Mouse (Mus musculus): ENCODE measurements around the gene Acox1. TPM values are rescaled to one million over a fixed set of nuclear protein-coding genes. Genes with fewer than 3 reads are reported as not detected.

The Acox1 gene
- total and polyA plus RNA-seq, 3 experiments, result 16.1 to 16.8 TPM; not detected in 1

GRCm38 (mm10) chr11:116212847-116213246 is 14.0 kb upstream of the Acox1 start:
- no peak for TF ChIP-seq ZC3H11A (IDR thresholded peaks at IDR 0.05; ENCODE audit: low read depth, low read length)
- TF ChIP-seq MXI1 (IDR thresholded peaks at IDR 0.05; ENCODE audit: low read depth, low read length), result no peak
- no peak for TF ChIP-seq MAX (IDR thresholded peaks at IDR 0.05; ENCODE audit: low read length)

GRCm38 (mm10) chr11:116210696-116211095 is 11.9 kb upstream of the Acox1 start:
- no peak for DNase-seq (ENCODE audit: low read depth, low spot score)
- TF ChIP-seq UBTF (IDR thresholded peaks at IDR 0.05; ENCODE audit: borderline replicate concordance, insufficient read depth, low read depth, low read length) (no peak), HCFC1 (IDR thresholded peaks at IDR 0.05; ENCODE audit: low read depth, low read length) (no peak), GATA1 (IDR thresholded peaks at IDR 0.05; ENCODE audit: low read depth, low read length) (no peak), MAZ (IDR thresholded peaks at IDR 0.05; ENCODE audit: low read depth, low read length) (no peak), SMC3 (IDR thresholded peaks at IDR 0.05; ENCODE audit: low read depth, low read length) (no peak), MXI1 (IDR thresholded peaks at IDR 0.05; ENCODE audit: low read depth, low read length) (no peak), BHLHE40 (IDR thresholded peaks at IDR 0.05; ENCODE audit: borderline replicate concordance, low read depth, low read length) (no peak), ELF1 (IDR thresholded peaks at IDR 0.05; ENCODE audit: low read depth, low read length) (no peak), KAT2A (conservative IDR thresholded peaks at IDR 0.05; ENCODE audit: low read depth, low read length) (no peak), ETS1 (IDR thresholded peaks at IDR 0.05; ENCODE audit: low read depth, low read length) (no peak), USF1 (IDR thresholded peaks at IDR 0.05; ENCODE audit: low read depth, low read length) (no peak), MYC (IDR thresholded peaks at IDR 0.05; ENCODE audit: low read depth, low read length) (no peak)
- Histone ChIP-seq H3K79me2 (ENCODE audit: control insufficient read depth, insufficient read depth, low read length, poor library complexity) (no peaks in the 10 kb centered on the region), H3K9ac (ENCODE audit: control insufficient read depth, low read depth, low read length, poor library complexity, severe bottlenecking) (no peak overlapping the region), H3K36me3 (ENCODE audit: control insufficient read depth in 1 of 2, insufficient read depth in 2 of 2, low read length in 2 of 2) (no peaks in the 10 kb centered on the region), H3K9me3 (replicated peaks; ENCODE audit: insufficient read depth, low read length) (no peaks in the 10 kb centered on the region), H3K4me3 (ENCODE audit: control insufficient read depth in 1 of 2, insufficient read depth in 1 of 2, low read depth in 2 of 2, low read length in 2 of 2) (no peak overlapping the region), H3K27me3 (ENCODE audit: control insufficient read depth in 1 of 2, insufficient read depth in 2 of 2, low read length in 2 of 2) (no peaks in the 10 kb centered on the region), H3K4me1 (ENCODE audit: control insufficient read depth in 1 of 2, insufficient read depth in 2 of 2, low read length in 2 of 2) (peaks cover 0 to 3% of the 10 kb centered on the region in 2 experiments; a peak in 1 of 4 replicates), H3K27ac (ENCODE audit: control insufficient read depth, low read depth, low read length) (no peak overlapping the region)

More at GRCm38 (mm10) chr11:116212847-116213246, 14.0 kb upstream of the Acox1 start:
- Histone ChIP-seq H3K4me1 (ENCODE audit: control insufficient read depth in 1 of 2, insufficient read depth in 2 of 2, low read length in 2 of 2) (no peaks in the 10 kb centered on the region), H3K79me2 (ENCODE audit: control insufficient read depth, insufficient read depth, low read length, poor library complexity) (no peaks in the 10 kb centered on the region), H3K9ac (ENCODE audit: control insufficient read depth, low read depth, low read length, poor library complexity, severe bottlenecking) (no peak overlapping the region), H3K9me3 (replicated peaks; ENCODE audit: insufficient read depth, low read length) (no peaks in the 10 kb centered on the region), H3K36me3 (ENCODE audit: control insufficient read depth in 1 of 2, insufficient read depth in 2 of 2, low read length in 2 of 2) (no peaks in the 10 kb centered on the region), H3K27me3 (ENCODE audit: control insufficient read depth in 1 of 2, insufficient read depth in 2 of 2, low read length in 2 of 2) (no peaks in the 10 kb centered on the region), H3K4me3 (ENCODE audit: control insufficient read depth in 1 of 2, insufficient read depth in 1 of 2, low read depth in 2 of 2, low read length in 2 of 2) (no peak overlapping the region), H3K27ac (ENCODE audit: control insufficient read depth, low read depth, low read length) (no peak overlapping the region)
- no peak for DNase-seq (ENCODE audit: low read depth, low spot score)

- Histone ChIP-seq H3K4me1 (ENCODE audit: control insufficient read depth in 1 of 2, insufficient read depth in 2 of 2, low read length in 2 of 2) (peaks cover 0 to 3% of the 10 kb centered on the region in 2 experiments; a peak in 1 of 4 replicates), H3K79me2 (ENCODE audit: control insufficient read depth, insufficient read depth, low read length, poor library complexity) (no peaks in the 10 kb centered on the region), H3K9me3 (replicated peaks; ENCODE audit: insufficient read depth, low read length) (no peaks in the 10 kb centered on the region), H3K9ac (ENCODE audit: control insufficient read depth, low read depth, low read length, poor library complexity, severe bottlenecking) (no peak overlapping the region), H3K27ac (ENCODE audit: control insufficient read depth, low read depth, low read length) (no peak overlapping the region), H3K27me3 (ENCODE audit: control insufficient read depth in 1 of 2, insufficient read depth in 2 of 2, low read length in 2 of 2) (no peaks in the 10 kb centered on the region), H3K36me3 (ENCODE audit: control insufficient read depth in 1 of 2, insufficient read depth in 2 of 2, low read length in 2 of 2) (no peaks in the 10 kb centered on the region), H3K4me3 (ENCODE audit: control insufficient read depth in 1 of 2, insufficient read depth in 1 of 2, low read depth in 2 of 2, low read length in 2 of 2) (no peak overlapping the region)
- TF ChIP-seq E2F4 (IDR thresholded peaks at IDR 0.05; ENCODE audit: borderline replicate concordance, low read depth, low read length), result no peak
- no peak for TF ChIP-seq CTCF (IDR thresholded peaks at IDR 0.05 in 2 of 3, conservative IDR thresholded peaks at IDR 0.05 in 1 of 3; ENCODE audit: control insufficient read depth in 1 of 3, insufficient read depth in 1 of 3, low read depth in 2 of 3, low read length in 3 of 3, poor library complexity in 1 of 3, severe bottlenecking in 1 of 3)
- TF ChIP-seq USF1 (IDR thresholded peaks at IDR 0.05; ENCODE audit: low read depth, low read length), result no peak
- no peak for TF ChIP-seq ZNF384 (IDR thresholded peaks at IDR 0.05; ENCODE audit: low read depth, low read length)
- no peak for TF ChIP-seq POLR2AphosphoS5 (IDR thresholded peaks at IDR 0.05; ENCODE audit: borderline replicate concordance, low read depth, low read length)
- TF ChIP-seq MAZ (IDR thresholded peaks at IDR 0.05; ENCODE audit: low read depth, low read length), result no peak
- no peak for TF ChIP-seq EP300 (IDR thresholded peaks at IDR 0.05; ENCODE audit: low read depth in 1 of 2, low read length in 2 of 2)
- no peak for TF ChIP-seq TAL1 (IDR thresholded peaks at IDR 0.05; ENCODE audit: low read length)
- TF ChIP-seq NELFE (IDR thresholded peaks at IDR 0.05; ENCODE audit: low read depth, low read length), result no peak
- no peak for TF ChIP-seq GATA1 (IDR thresholded peaks at IDR 0.05; ENCODE audit: low read depth, low read length)
- no peak for TF ChIP-seq SMC3 (IDR thresholded peaks at IDR 0.05; ENCODE audit: low read depth, low read length)
- no peak for TF ChIP-seq MXI1 (IDR thresholded peaks at IDR 0.05; ENCODE audit: low read depth, low read length)
- no peak for TF ChIP-seq GABPA (IDR thresholded peaks at IDR 0.05; ENCODE audit: low read depth, low read length)
- TF ChIP-seq MEF2A (IDR thresholded peaks at IDR 0.05; ENCODE audit: extremely low read depth, insufficient replicate concordance, low read depth, low read length, poor library complexity, severe bottlenecking), result no peak
- no peak for DNase-seq (ENCODE audit: low read depth, low spot score)
These were observed 10.4 kb upstream of the Acox1 start for GRCm38 (mm10) chr11:116209257-116209656.
